Comparison of ENCODE assay signal across 10 mouse cellular contexts in genomic region chr3:107039306-107039705, GRCm38 (mm10). TPM values are rescaled to one million over a fixed set of nuclear protein-coding genes. Genes with fewer than 3 reads are reported as not detected.
DNase-seq lines count a peak whose midpoint lies in the region; ATAC-seq and TF ChIP-seq lines count a peak whose summit lies in the region.
"Had no signal": no experiment of that assay in that cellular context is flagged by ENCODE, and none has a peak within 500 bp of the region (broad histone marks: within the 10 kb centered on the region; RNA-seq: fewer than 3 reads in every experiment).

No protein-coding gene starts in this region.

- ATAC-seq in hindbrain, embryonic 13.5 days (ENCODE audit: low FRiP score) = no peak
- ATAC-seq in midbrain, postnatal 0 days (ENCODE audit: low FRiP score) = no peak
- ATAC-seq: intestine, postnatal 0 days had no signal

- H3K27me3 ChIP-seq in spleen, adult 2 months (ENCODE audit: control insufficient read depth, insufficient read depth, low read length) = no peaks in the 10 kb centered on the region
- H3K27me3 ChIP-seq in hindbrain, embryonic 13.5 days = no peaks in the 10 kb centered on the region
- no peaks in the 10 kb centered on the region for H3K27me3 ChIP-seq in midbrain, postnatal 0 days (ENCODE audit: insufficient read depth, low read length)

- DNase-seq in spleen, adult 2 months (ENCODE audit: low read depth in 1 of 2, low spot score in 2 of 2) = no peak
- no peak for DNase-seq in spleen, adult 18-20 months
- no peak for DNase-seq in midbrain, postnatal 0 days (ENCODE audit: low spot score)
- DNase-seq in cerebellum, postnatal 4 days (ENCODE audit: low spot score in 2 of 2) = no peak
- no peak for DNase-seq in testis, postnatal 10 days (ENCODE audit: low spot score)
- DNase-seq in urinary bladder, postnatal 4 days (ENCODE audit: low spot score in 2 of 2) = no peak
- DNase-seq: adrenal gland, postnatal 25 days; cerebellum, adult 8-10 months had no signal

- TF ChIP-seq CTCF in spleen, adult 2 months (IDR thresholded peaks at IDR 0.05; ENCODE audit: extremely low read depth, insufficient read depth, insufficient read length, insufficient replicate concordance) = no peak
- TF ChIP-seq CTCF in midbrain, postnatal 0 days (IDR thresholded peaks at IDR 0.05) = no peak

- no peaks in the 10 kb centered on the region for H3K9me3 ChIP-seq in hindbrain, embryonic 13.5 days
- no peaks in the 10 kb centered on the region for H3K9me3 ChIP-seq in midbrain, postnatal 0 days (ENCODE audit: low read length)

- no peak for TF ChIP-seq POLR2A in spleen, adult 2 months (IDR thresholded peaks at IDR 0.05; ENCODE audit: low read depth, low read length)

- H3K4me1 ChIP-seq in spleen, adult 2 months (ENCODE audit: control insufficient read depth, insufficient read depth, insufficient read length) = peaks cover 14% of the 10 kb centered on the region; the same call in 1 of the 2 replicates
- H3K4me1 ChIP-seq in hindbrain, embryonic 13.5 days (replicated peaks) = peaks cover 56% of the 10 kb centered on the region
- H3K4me1 ChIP-seq in midbrain, postnatal 0 days (ENCODE audit: insufficient read depth, low read length) = peaks cover 5% of the 10 kb centered on the region; the same call in 1 of the 2 replicates

- H3K27ac ChIP-seq in spleen, adult 2 months (ENCODE audit: insufficient read depth, low read length) = peak overlapping the region; percentile 45
- no peak overlapping the region for H3K27ac ChIP-seq in hindbrain, embryonic 13.5 days
- H3K27ac ChIP-seq in midbrain, postnatal 0 days (ENCODE audit: low read depth, low read length) = 0 out of 2 replicates have a peak overlapping the region, but pooled peaks have one; percentile 12

- H3K9ac ChIP-seq in hindbrain, embryonic 13.5 days = peak overlapping the region; percentile 62
- H3K9ac ChIP-seq in midbrain, postnatal 0 days (replicated peaks; ENCODE audit: low read length, poor library complexity, severe bottlenecking) = peak overlapping the region; percentile 57

- peak overlapping the region; percentile 38; the same call in 1 of the 2 replicates for H3K4me3 ChIP-seq in spleen, adult 2 months (ENCODE audit: extremely low read depth, insufficient read depth, insufficient read length)
- H3K4me3 ChIP-seq in hindbrain, embryonic 13.5 days = peak overlapping the region; percentile 74
- H3K4me3 ChIP-seq in midbrain, postnatal 0 days (ENCODE audit: low read depth, low read length) = peak overlapping the region; percentile 81

- no peaks in the 10 kb centered on the region for H3K36me3 ChIP-seq in spleen, adult 2 months (ENCODE audit: control insufficient read depth, insufficient read depth, low read length)
- no peaks in the 10 kb centered on the region; the same call in 1 of the 2 replicates for H3K36me3 ChIP-seq in hindbrain, embryonic 13.5 days
- no peaks in the 10 kb centered on the region for H3K36me3 ChIP-seq in midbrain, postnatal 0 days (ENCODE audit: insufficient read depth, low read length)

- H3K4me2 ChIP-seq in hindbrain, embryonic 13.5 days = peak overlapping the region; percentile 81
- H3K4me2 ChIP-seq in midbrain, postnatal 0 days (ENCODE audit: low read depth, low read length, poor library complexity, severe bottlenecking) = peak overlapping the region; percentile 79

RNA-seq across cellular contexts. Expression of gene Kcna3, which starts 3.3 kb away (rescaled TPM):
- polyA plus RNA-seq in spleen, adult 2 months (2012; rRNA removed) = 21.0 and 32.2 TPM in 2 replicates
- polyA plus RNA-seq in hindbrain, embryonic 13.5 days (2015; fragmentation: Nextera tagmentation; extraction: Ambion mirVana) = 6.8 and 7.1 TPM in 2 replicates
- 66.1 and 74.0 TPM in 2 replicates for total RNA-seq in midbrain, postnatal 0 days (2014; rRNA removed)
- 15.6 and 16.0 TPM in 2 replicates for polyA plus RNA-seq in midbrain, postnatal 0 days (2015; fragmentation: Nextera tagmentation; extraction: Ambion mirVana)
